Mouse (Mus musculus) heart, postnatal 0 days (tissue): Measurements from ENCODE around the gene Cdc42se1.

Experiments
- CTCF ChIP-seq: IDR thresholded peaks from 2 replicates; pipeline ENCODE4 v1.5.1; 2016; ENCODE audit warnings: antibody characterized with exemption, control low read depth, low read depth
- EP300 ChIP-seq: IDR thresholded peaks from 2 replicates; pipeline ENCODE4 v1.6.1; 2016; ENCODE audit warnings: antibody characterized with exemption, low read depth

- TF ChIP-seq CTCF (no peak), EP300 (no peak)
These were observed 45.9 kb downstream of the Cdc42se1 start for GRCm38 (mm10) chr3:95274453-95274852.
